Mouse (Mus musculus) lung, embryonic 14.5 days (tissue): ENCODE results near the gene D10Jhu81e. TPM values are rescaled to one million over a fixed set of nuclear protein-coding genes. Genes with fewer than 3 reads are reported as not detected.

Experiments used
- ATAC-seq: fragments of 200-750 bp; cut with Nextera tagmentation; 2 replicates; pipeline ENCODE4 v1.8.0; 2017; ENCODE audit warnings: mild to moderate bottlenecking, moderate TSS enrichment, moderate library complexity; ENCODE audit not compliant: insufficient read depth
- DNase-seq: peaks from one replicate; pipeline ENCODE4 v3.0.0-alpha.2; 2015
- H3K27ac ChIP-seq: fragments of 300-500 bp; sonication (generic); 2 replicates; pipeline ENCODE4 v1.5.1; 2014; ENCODE audit warnings: low read depth, mild to moderate bottlenecking, moderate library complexity
- H3K27me3 ChIP-seq: fragments of 300-500 bp; sonication (generic); 2 replicates; pipeline ENCODE4 v1.6.1; 2014; ENCODE audit warnings: low read length, control low read depth; ENCODE audit not compliant: insufficient read depth
- H3K36me3 ChIP-seq: fragments of 300-500 bp; sonication (generic); 2 replicates; pipeline ENCODE4 v1.6.1; 2014; ENCODE audit warnings: control low read depth; ENCODE audit not compliant: insufficient read depth
- H3K4me1 ChIP-seq: fragments of 300-500 bp; sonication (generic); 2 replicates; pipeline ENCODE4 v1.6.1; 2014; ENCODE audit warnings: antibody characterized with exemption, control low read depth; ENCODE audit not compliant: insufficient read depth
- H3K4me2 ChIP-seq: fragments of 300-500 bp; sonication (generic); 2 replicates; pipeline ENCODE4 v1.6.1; 2014; ENCODE audit warnings: mild to moderate bottlenecking
- H3K4me3 ChIP-seq: fragments of 300-500 bp; sonication (generic); 2 replicates; pipeline ENCODE4 v1.5.1; 2014; ENCODE audit warnings: low read depth, low read length
- H3K9ac ChIP-seq: fragments of 300-500 bp; sonication (generic); 2 replicates; pipeline ENCODE4 v1.6.1; 2014
- H3K9me3 ChIP-seq: fragments of 300-500 bp; sonication (generic); 2 replicates; pipeline ENCODE4 v1.6.1; 2016; ENCODE audit warnings: low read depth, low read length, control low read depth
- CTCF ChIP-seq: IDR thresholded peaks from 2 replicates; pipeline ENCODE4 v1.5.1; 2016; ENCODE audit warnings: antibody characterized with exemption, low read depth
- WGBS: fragments of 180-500 bp; shearing (Covaris S2); extraction: QIAGEN DNeasy Blood & Tissue Kit; methylation state at CpG from one replicate; pipeline ENCODE4 v1.1.7; 2014; 5-methylcytosine and 5-hydroxymethylcytosine counted together
- polyA plus RNA-seq: library from polyadenylated mRNA; unstranded; fragments of >200 nt; fragmentation: Nextera tagmentation; extraction: Ambion mirVana; gene quantifications from 2 replicates; pipeline ENCODE4 v1.2.1, GENCODE M21; 2014

Gene D10Jhu81e
- polyA plus RNA-seq, 1 experiment from 2014 or later = 19.7 TPM

DNA sequence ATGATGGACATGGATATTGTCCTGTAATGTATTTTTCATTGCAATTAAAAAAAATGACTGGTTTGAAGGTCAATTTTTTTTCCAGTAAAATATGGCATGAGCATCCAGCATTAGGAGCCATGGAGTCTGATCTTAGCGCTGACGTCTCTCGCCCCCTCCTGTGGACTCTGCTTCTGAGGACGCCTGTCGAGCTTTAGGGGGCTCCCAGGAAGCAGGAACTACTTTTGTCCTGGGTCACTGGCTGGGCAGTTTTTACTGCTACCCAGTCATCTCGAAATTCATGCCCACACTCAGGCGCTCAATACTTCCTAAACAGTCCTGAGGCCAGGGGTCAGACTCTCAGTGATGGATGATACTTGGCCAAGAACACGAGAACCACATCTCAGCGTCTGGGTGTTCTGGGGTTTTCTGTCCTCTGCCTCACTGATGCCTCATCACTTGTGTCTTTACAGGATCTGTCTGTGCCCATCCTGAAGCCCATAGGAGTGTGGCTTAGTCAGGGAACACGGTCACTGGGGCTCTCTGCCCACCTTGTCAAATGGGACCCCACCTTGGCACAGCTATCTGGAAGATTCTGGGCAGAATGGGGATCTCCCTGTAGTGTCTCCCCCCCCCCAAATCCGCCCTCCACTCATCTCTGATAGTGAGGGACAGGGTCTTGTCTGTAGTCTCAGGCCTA lies 29.9 kb downstream of the D10Jhu81e start:
- ATAC-seq = no peak

DNA sequence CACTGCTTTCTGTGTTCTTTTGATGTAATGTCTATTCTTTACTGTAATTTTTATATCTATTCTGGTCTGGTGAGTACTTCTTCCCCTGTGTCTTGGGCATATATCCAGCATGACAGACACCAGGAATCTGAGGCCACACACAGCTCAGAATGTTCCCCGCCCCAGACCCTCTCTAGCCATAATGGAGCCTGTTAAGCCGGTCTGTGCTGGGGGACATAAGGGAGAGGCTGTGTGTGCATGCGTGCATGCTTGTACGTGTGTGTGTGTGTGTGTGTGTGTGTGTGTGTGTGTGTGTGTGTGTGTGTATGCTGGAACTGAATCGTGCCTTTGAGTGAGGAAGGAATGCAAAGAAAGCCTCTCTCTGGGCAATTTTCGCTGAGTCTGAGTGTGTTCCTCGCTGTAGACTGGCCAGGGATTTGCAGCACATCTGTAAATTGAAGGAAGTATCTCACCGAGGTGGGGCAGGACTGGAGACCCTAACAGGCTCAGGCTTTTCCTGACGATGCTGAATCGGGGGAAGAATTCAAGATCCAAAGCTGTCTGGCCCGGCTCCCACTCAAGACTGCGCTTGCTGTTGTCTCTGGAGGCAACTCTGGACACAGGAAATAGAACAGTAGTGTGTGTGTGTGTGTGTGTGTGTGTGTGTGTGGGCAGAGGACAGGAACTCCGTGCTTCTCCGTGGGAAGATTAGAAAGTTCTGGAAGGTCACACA lies 30.6 kb downstream of the D10Jhu81e start:
- Histone ChIP-seq H3K27ac (peak overlapping the region; percentile 87), H3K36me3 (no peaks in the 10 kb centered on the region), H3K9ac (no peak overlapping the region), H3K9me3 (no peaks in the 10 kb centered on the region), H3K4me2 (peak overlapping the region; percentile 16; the same call in 1 of the 2 replicates), H3K4me3 (no peak overlapping the region), H3K27me3 (no peaks in the 10 kb centered on the region), H3K4me1 (peaks cover 26% of the 10 kb centered on the region)
- no peak for TF ChIP-seq CTCF
- ATAC-seq (peak; percentile 90), DNase-seq (peak; percentile 82)
- WGBS = 16% methylated on average over 14 of the region's 14 CpGs

More for the DNA sequence above, 29.9 kb downstream of the D10Jhu81e start:
- no peak overlapping the region for H3K9ac ChIP-seq
- no peaks in the 10 kb centered on the region for H3K27me3 ChIP-seq
- H3K4me3 ChIP-seq = no peak overlapping the region
- DNase-seq = peak; percentile 34
- H3K9me3 ChIP-seq = no peaks in the 10 kb centered on the region
- no peaks in the 10 kb centered on the region for H3K36me3 ChIP-seq
- peak overlapping the region; percentile 87 for H3K27ac ChIP-seq
- WGBS = 52% methylated on average over 11 of the region's 11 CpGs
- peaks cover 24% of the 10 kb centered on the region for H3K4me1 ChIP-seq
- peak overlapping the region; percentile 16; the same call in 1 of the 2 replicates for H3K4me2 ChIP-seq
- TF ChIP-seq CTCF = no peak

DNA sequence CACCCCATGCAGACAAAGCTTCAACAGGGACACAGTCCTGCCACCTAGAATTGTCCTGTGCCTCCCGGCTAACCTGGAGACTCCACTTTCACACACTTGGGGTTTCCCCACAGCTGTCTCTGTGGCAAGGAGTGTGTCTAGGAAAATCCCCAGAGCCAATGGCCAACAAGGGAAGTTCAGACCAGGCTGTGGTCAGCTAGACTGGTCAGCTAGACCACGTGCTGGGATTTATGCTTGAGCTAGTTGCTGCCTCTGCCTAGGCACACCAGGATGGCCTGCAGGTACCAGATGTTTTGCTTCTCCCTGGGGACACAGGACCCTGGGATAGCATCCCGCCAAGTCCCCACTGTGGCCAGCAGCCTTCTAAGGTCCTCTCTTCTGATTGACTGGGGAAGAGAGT lies 32.4 kb downstream of the D10Jhu81e start:
- ATAC-seq (no peak), DNase-seq (no peak)
- peaks cover 26% of the 10 kb centered on the region for H3K4me1 ChIP-seq
- no peak overlapping the region for H3K9ac ChIP-seq
- H3K4me2 ChIP-seq = no peak overlapping the region
- H3K36me3 ChIP-seq = no peaks in the 10 kb centered on the region
- H3K4me3 ChIP-seq = no peak overlapping the region
- H3K27me3 ChIP-seq = no peaks in the 10 kb centered on the region
- no peak overlapping the region; the same call in 1 of the 2 replicates for H3K27ac ChIP-seq
- TF ChIP-seq CTCF = no peak
- no peaks in the 10 kb centered on the region for H3K9me3 ChIP-seq
- 80% methylated on average over 3 of the region's 3 CpGs for WGBS

DNA sequence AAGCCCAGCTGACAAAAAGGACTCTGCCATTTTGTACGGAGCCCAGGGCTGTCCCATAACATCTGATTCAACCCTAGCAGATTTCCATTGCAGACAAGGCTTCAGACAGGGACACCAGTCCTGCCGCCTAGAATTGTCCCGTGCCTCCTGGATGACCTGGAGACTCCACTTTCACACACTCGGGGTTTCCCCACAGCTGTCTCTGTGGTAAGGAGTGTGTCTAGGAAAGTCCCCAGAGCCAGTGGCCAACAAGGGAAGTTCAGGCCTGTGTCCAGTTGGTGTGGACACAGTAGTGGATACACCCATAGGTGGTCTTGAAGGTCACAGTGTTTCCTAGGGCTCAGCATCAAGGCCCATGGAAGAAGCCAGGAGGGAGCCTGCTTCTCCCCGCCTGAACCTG lies 33.6 kb downstream of the D10Jhu81e start:
- 72% methylated on average over 5 of the region's 5 CpGs for WGBS
- H3K9ac ChIP-seq = no peak overlapping the region
- no peaks in the 10 kb centered on the region for H3K9me3 ChIP-seq
- no peak for ATAC-seq
- H3K4me3 ChIP-seq = no peak overlapping the region
- no peak overlapping the region for H3K27ac ChIP-seq
- H3K36me3 ChIP-seq = no peaks in the 10 kb centered on the region
- no peaks in the 10 kb centered on the region for H3K27me3 ChIP-seq
- peaks cover 26% of the 10 kb centered on the region for H3K4me1 ChIP-seq
- DNase-seq = no peak
- no peak overlapping the region for H3K4me2 ChIP-seq
- TF ChIP-seq CTCF = no peak

DNA sequence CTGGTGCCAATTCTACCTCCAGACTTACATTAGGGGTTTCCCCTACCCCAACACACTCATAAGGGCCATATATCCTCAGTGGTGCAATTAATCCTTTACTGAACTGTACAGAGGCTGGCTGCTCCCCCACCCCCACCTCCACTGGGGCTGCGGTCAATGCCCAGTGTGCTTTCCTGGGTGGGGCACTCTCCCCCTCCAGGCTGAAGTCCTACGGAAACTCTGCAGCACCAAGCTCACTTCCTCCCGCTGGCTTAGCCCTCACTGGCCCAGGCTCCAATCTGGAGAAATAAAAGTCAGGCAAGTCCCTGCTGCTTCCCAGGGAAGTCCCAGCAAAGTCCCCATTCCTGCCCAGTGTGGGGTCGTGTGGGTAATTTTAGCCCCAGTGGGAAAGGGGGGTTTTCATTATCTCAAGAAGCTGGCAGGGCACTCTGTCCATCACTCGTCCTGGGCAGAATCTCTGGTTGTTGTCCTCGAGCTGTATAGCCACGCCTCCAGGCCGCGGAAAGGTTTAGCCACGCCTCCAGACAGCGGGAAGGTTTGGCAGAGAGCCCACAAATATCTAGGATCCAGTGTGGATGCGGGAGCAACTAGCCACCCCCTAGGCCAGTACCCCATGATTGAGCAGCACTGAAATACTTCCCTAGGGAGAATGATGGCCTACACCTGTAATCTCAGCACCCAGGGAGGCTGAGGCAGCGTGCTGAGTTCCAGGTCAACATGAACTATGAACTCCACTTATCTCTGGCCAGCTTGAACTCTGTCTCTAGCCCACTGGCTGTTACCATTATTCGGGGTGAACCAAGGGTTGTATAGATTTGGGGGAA lies 34.4 kb downstream of the D10Jhu81e start:
- 7% methylated on average over 14 of the region's 14 CpGs for WGBS
- Histone ChIP-seq H3K27me3 (no peaks in the 10 kb centered on the region), H3K4me1 (peaks cover 24% of the 10 kb centered on the region), H3K27ac (no peak overlapping the region; the same call in 1 of the 2 replicates), H3K4me2 (peak overlapping the region; percentile 51), H3K36me3 (no peaks in the 10 kb centered on the region), H3K9ac (no peak overlapping the region; the same call in 1 of the 2 replicates), H3K9me3 (no peaks in the 10 kb centered on the region), H3K4me3 (no peak overlapping the region)
- DNase-seq (peak; percentile 87), ATAC-seq (peak; percentile 25)
- TF ChIP-seq CTCF = no peak

DNA sequence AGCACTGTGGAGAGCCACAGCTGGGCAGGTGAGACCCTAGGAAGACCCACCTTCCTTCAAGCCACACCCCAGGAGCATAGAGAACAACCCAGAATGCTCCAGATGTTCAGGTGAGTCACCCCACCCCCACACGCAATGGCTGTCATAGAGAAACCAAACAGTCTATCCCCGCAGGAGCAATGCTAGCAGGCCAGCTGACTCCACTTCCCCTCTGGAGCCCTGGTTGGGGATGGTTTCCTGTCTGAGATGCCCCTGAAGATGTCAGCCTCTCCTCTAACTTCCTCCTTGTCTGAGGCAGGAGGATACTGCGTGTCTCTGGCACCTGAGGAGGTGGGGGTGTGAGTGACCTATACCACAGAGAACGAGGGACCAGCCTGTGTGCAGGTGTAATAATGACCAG lies 35.2 kb downstream of the D10Jhu81e start:
- 0 out of 2 replicates have a peak overlapping the region, but pooled peaks have one; percentile 51 for H3K4me2 ChIP-seq
- no peak overlapping the region for H3K9ac ChIP-seq
- no peak for ATAC-seq
- no peak overlapping the region for H3K4me3 ChIP-seq
- no peak for DNase-seq
- 53% methylated on average over 4 of the region's 4 CpGs for WGBS
- H3K36me3 ChIP-seq = no peaks in the 10 kb centered on the region
- H3K4me1 ChIP-seq = peaks cover 18% of the 10 kb centered on the region; the same call in 1 of the 2 replicates
- H3K9me3 ChIP-seq = no peaks in the 10 kb centered on the region
- TF ChIP-seq CTCF = no peak
- H3K27me3 ChIP-seq = peaks cover 4% of the 10 kb centered on the region; the same call in 1 of the 2 replicates
- H3K27ac ChIP-seq = no peak overlapping the region
